Mouse (Mus musculus) testis, adult 2 months (tissue): ENCODE measurements at regions not wholly inside any gene's neighbourhood (a gene's known extent, or its start where the extent isn't known, plus 50 kb on each side); places are given as distances from the start of the nearest gene placed in this dataset.

Experiments used
- CTCF ChIP-seq: fragments of 200-500 bp; IDR thresholded peaks from 2 replicates; pipeline ENCODE4 v1.5.1; 2012; ENCODE audit warnings: low read depth, mild to moderate bottlenecking, inconsistent platforms, low read length, moderate library complexity; ENCODE audit not compliant: control insufficient read depth, insufficient read depth, insufficient replicate concordance
- POLR2A ChIP-seq: fragments of 200-500 bp; IDR thresholded peaks from 2 replicates; pipeline ENCODE4 v1.6.1; 2012; ENCODE audit warnings: low read depth, mild to moderate bottlenecking, inconsistent platforms, low read length, moderate library complexity; ENCODE audit not compliant: control insufficient read depth

GRCm38 (mm10) chr1:193702707-193703419 is 332.8 kb upstream of the Camk1g start:
- TF ChIP-seq POLR2A, result no peak
- TF ChIP-seq CTCF, result peak; percentile 42; the same call in 1 of the 2 replicates
